Mouse (Mus musculus) frontal cortex, postnatal 10 days (tissue): ENCODE results near the gene Rhbdl3.
A peak's percentile ranks its signal among the peaks of the same experiment; 100 is the strongest.

Experiments used
- DNase-seq, 2 experiments: peaks; one replicate each; pipeline ENCODE4 v3.0.0; 2022; ENCODE audit warnings: low spot score in 2 of 2, mixed read lengths in 1 of 2

Rhbdl3 gene

GRCm38 (mm10) chr11:80300551-80301315 is at the start of gene Rhbdl3:
Gene Rhbdl3, plus strand, starts transcription at chr11:80300912.
- peak in 1 of 2 experiments; percentile 67 for DNase-seq

GRCm38 (mm10) chr11:80264137-80264536 is 36.6 kb upstream of the Rhbdl3 start:
- no peak for DNase-seq

- DNase-seq = no peak
These were observed 29.6 kb upstream of the Rhbdl3 start for GRCm38 (mm10) chr11:80271096-80271495.

- no peak for DNase-seq
These were observed 25.7 kb upstream of the Rhbdl3 start for GRCm38 (mm10) chr11:80275011-80275410.

GRCm38 (mm10) chr11:80278054-80278453 is 22.7 kb upstream of the Rhbdl3 start:
- no peak for DNase-seq

- no peak for DNase-seq
These were observed 16.9 kb upstream of the Rhbdl3 start for GRCm38 (mm10) chr11:80283786-80284185.

GRCm38 (mm10) chr11:80284641-80285040 is 16.1 kb upstream of the Rhbdl3 start:
- no peak for DNase-seq

- DNase-seq = peak in 1 of 2 experiments; percentile 64
These were observed 13.6 kb upstream of the Rhbdl3 start for GRCm38 (mm10) chr11:80287150-80287549.

GRCm38 (mm10) chr11:80289701-80290445 is 10.8 kb upstream of the Rhbdl3 start:
- DNase-seq = peak in 1 of 2 experiments; percentile 42

GRCm38 (mm10) chr11:80291004-80291403 is 9.7 kb upstream of the Rhbdl3 start:
- DNase-seq = no peak

GRCm38 (mm10) chr11:80292463-80292862 is 8.2 kb upstream of the Rhbdl3 start:
- DNase-seq = no peak

- no peak for DNase-seq
These were observed 5.6 kb upstream of the Rhbdl3 start for GRCm38 (mm10) chr11:80295066-80295465.

GRCm38 (mm10) chr11:80295785-80296184 is 4.9 kb upstream of the Rhbdl3 start:
- no peak for DNase-seq

GRCm38 (mm10) chr11:80299513-80300235 is 1.0 kb upstream of the Rhbdl3 start:
- no peak for DNase-seq

GRCm38 (mm10) chr11:80301316-80302045 is 769 bp downstream of the Rhbdl3 start:
- peak in 1 of 2 experiments; percentile 50 for DNase-seq

- no peak for DNase-seq
These were observed 1.3 kb downstream of the Rhbdl3 start for GRCm38 (mm10) chr11:80302046-80302390.

- DNase-seq = peak; percentile 76 to 80
These were observed 1.8 kb downstream of the Rhbdl3 start for GRCm38 (mm10) chr11:80302536-80302935.

- no peak for DNase-seq
These were observed 3.0 kb downstream of the Rhbdl3 start for GRCm38 (mm10) chr11:80303746-80304145.

- DNase-seq = peak; percentile 37 to 57
These were observed 4.1 kb downstream of the Rhbdl3 start for GRCm38 (mm10) chr11:80304846-80305245.

- no peak for DNase-seq
These were observed 7.8 kb downstream of the Rhbdl3 start for GRCm38 (mm10) chr11:80308537-80308936.

- no peak for DNase-seq
These were observed 10.6 kb downstream of the Rhbdl3 start for GRCm38 (mm10) chr11:80311271-80311670.

GRCm38 (mm10) chr11:80312049-80312448 is 11.3 kb downstream of the Rhbdl3 start:
- no peak for DNase-seq
